Mouse (Mus musculus): Measurements from ENCODE around the gene App. TPM values are rescaled to one million over a fixed set of nuclear protein-coding genes. Genes with fewer than 3 reads are reported as not detected.

The App gene
- 166 and 225 TPM in 2 replicates for polyA plus RNA-seq (2014; fragmentation: Nextera tagmentation; extraction: Ambion mirVana)

DNA sequence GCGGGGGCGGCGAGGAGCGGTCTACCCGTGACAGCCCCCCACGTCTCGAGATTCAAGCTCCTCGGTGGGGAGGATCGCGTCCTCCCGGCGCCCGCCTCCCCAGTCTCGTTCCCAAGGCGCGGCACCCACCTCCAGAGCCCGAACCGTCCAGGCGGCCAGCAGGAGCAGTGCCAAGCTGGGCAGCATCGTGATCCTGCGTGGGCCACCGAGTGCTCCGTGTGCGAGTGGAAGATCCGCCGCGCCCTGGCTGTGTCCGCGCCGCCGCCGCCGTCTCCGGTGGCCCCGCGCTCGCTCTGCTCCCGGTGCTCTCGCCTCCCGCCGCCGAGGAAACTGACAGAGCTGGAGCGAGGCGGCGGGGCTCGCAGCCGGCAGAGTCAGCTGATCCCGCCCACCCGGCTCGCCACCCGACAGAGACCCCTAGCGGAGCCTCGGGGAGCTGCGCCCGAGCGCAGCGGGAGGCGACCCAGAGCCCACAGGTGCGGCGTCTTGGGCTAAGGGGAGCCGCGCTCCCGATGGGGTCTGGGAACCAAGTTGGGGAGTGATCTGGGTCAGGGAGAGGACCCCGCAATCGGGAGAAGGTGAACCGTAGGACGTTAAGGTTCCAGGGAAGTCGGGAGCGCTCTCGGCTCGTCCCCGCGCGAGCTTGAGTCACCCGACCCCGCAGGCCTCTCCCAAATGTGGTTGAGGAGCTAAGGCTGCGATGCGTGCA, at the start of gene App:
Gene App (minus strand): TSS at position 394 of the 709 bp plus-strand sequence.
- Histone ChIP-seq H3K36me3 (ENCODE audit: control insufficient read depth, insufficient read depth, low read length) (0 out of 2 replicates have a peak, but pooled peaks cover 4% of the 10 kb centered on the region), H3K4me1 (ENCODE audit: control insufficient read depth, insufficient read depth, low read length) (peaks cover 25% of the 10 kb centered on the region), H3K27ac (ENCODE audit: low read depth, low read length) (peak within 1 kb of the TSS; percentile 89), H3K27me3 (ENCODE audit: control insufficient read depth, insufficient read depth, low read length) (no peaks in the 10 kb centered on the region), H3K9ac (ENCODE audit: low read depth, low read length) (peak within 1 kb of the TSS; percentile 96), H3K9me3 (ENCODE audit: control insufficient read depth, low read length) (no peaks in the 10 kb centered on the region), H3K4me2 (replicated peaks; ENCODE audit: low read depth, low read length) (peak within 1 kb of the TSS; percentile 41), H3K4me3 (ENCODE audit: low read length) (peak within 1 kb of the TSS; percentile 96)
- ATAC-seq (ENCODE audit: low FRiP score, low TSS enrichment) = peak; percentile 80
- under 1% methylated on average over 67 of the region's 78 CpGs for WGBS

DNA sequence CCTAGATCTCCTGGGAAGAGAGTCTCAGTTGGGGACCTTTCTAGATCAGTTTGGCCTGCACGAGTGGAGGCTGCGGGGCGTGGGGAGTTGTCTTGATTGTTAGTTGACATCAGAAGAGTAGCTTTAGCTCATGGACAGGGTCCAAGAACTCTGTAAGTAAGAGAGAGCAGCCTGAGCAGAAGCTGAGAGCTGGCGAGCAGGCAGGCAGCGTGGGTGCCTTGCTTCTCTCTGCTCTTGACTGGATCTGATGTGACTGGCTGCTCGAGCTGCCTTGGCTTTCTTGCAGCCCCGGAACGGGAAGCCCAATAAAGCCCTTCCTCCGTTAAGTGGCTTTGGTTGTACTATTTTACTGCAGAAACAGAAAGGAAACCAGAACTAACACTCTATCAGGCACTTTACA, 42.3 kb upstream of the App start:
- H3K36me3 ChIP-seq (ENCODE audit: control insufficient read depth, insufficient read depth, low read length) = no peaks in the 10 kb centered on the region
- H3K9me3 ChIP-seq (ENCODE audit: control insufficient read depth, low read length) = no peaks in the 10 kb centered on the region
- no peak for ATAC-seq (ENCODE audit: low FRiP score, low TSS enrichment)
- H3K27ac ChIP-seq (ENCODE audit: low read depth, low read length) = no peak overlapping the region
- no peaks in the 10 kb centered on the region for H3K4me1 ChIP-seq (ENCODE audit: control insufficient read depth, insufficient read depth, low read length)
- 72% methylated on average over 9 of the region's 9 CpGs for WGBS
- no peak overlapping the region for H3K9ac ChIP-seq (ENCODE audit: low read depth, low read length)
- H3K27me3 ChIP-seq (ENCODE audit: control insufficient read depth, insufficient read depth, low read length) = no peaks in the 10 kb centered on the region
- H3K4me2 ChIP-seq (replicated peaks; ENCODE audit: low read depth, low read length) = no peak overlapping the region
- H3K4me3 ChIP-seq (ENCODE audit: low read length) = no peak overlapping the region

DNA sequence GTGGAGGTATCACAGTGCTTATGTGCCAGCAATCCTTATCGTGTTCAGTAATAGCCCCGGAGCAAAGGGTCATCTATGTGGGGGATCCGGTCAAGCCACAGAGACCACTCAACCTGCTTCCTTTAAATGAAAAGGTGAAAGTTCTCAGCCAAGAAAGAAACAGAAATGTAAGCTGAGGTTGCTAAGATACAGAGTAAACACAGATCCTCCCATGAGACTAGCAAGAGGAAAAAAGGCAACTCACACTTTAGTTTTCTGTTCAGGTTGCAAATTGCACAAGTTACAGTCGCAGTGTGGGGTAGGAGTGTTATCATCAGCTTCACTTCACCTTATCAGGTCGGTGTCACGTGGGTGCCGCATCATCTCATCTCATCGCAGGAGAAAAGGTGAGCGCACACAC, 41.6 kb upstream of the App start:
- no peak overlapping the region for H3K4me2 ChIP-seq (replicated peaks; ENCODE audit: low read depth, low read length)
- no peaks in the 10 kb centered on the region for H3K4me1 ChIP-seq (ENCODE audit: control insufficient read depth, insufficient read depth, low read length)
- no peaks in the 10 kb centered on the region for H3K9me3 ChIP-seq (ENCODE audit: control insufficient read depth, low read length)
- H3K36me3 ChIP-seq (ENCODE audit: control insufficient read depth, insufficient read depth, low read length) = no peaks in the 10 kb centered on the region
- ATAC-seq (ENCODE audit: low FRiP score, low TSS enrichment) = no peak
- no peaks in the 10 kb centered on the region for H3K27me3 ChIP-seq (ENCODE audit: control insufficient read depth, insufficient read depth, low read length)
- H3K4me3 ChIP-seq (ENCODE audit: low read length) = no peak overlapping the region
- H3K27ac ChIP-seq (ENCODE audit: low read depth, low read length) = no peak overlapping the region
- 76% methylated on average over 9 of the region's 9 CpGs for WGBS
- H3K9ac ChIP-seq (ENCODE audit: low read depth, low read length) = no peak overlapping the region

DNA sequence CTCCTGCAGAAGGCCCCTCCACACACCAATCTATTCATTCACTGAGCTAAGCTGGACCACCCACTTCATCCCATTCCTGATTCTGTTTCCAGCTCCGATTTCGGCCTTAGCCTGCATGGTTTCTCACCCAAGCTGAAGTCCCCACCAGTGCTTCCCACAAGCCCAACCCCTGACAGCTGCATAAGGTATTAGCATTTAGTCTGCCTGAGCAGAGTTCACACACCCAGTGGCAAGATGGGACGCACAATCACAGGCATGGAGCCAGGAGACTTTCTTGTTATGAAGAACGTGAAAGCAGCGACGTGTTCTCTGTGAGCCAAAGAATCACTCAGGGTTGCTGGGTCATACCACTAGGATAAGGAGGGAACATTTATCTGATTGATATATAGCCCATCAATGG, 22.1 kb upstream of the App start:
- Histone ChIP-seq H3K27me3 (ENCODE audit: control insufficient read depth, insufficient read depth, low read length) (no peaks in the 10 kb centered on the region), H3K9me3 (ENCODE audit: control insufficient read depth, low read length) (no peaks in the 10 kb centered on the region), H3K36me3 (ENCODE audit: control insufficient read depth, insufficient read depth, low read length) (no peaks in the 10 kb centered on the region), H3K9ac (ENCODE audit: low read depth, low read length) (no peak overlapping the region), H3K27ac (ENCODE audit: low read depth, low read length) (no peak overlapping the region), H3K4me2 (replicated peaks; ENCODE audit: low read depth, low read length) (no peak overlapping the region), H3K4me1 (ENCODE audit: control insufficient read depth, insufficient read depth, low read length) (no peaks in the 10 kb centered on the region), H3K4me3 (ENCODE audit: low read length) (no peak overlapping the region)
- WGBS = 64% methylated on average over 6 of the region's 6 CpGs
- no peak for ATAC-seq (ENCODE audit: low FRiP score, low TSS enrichment)

DNA sequence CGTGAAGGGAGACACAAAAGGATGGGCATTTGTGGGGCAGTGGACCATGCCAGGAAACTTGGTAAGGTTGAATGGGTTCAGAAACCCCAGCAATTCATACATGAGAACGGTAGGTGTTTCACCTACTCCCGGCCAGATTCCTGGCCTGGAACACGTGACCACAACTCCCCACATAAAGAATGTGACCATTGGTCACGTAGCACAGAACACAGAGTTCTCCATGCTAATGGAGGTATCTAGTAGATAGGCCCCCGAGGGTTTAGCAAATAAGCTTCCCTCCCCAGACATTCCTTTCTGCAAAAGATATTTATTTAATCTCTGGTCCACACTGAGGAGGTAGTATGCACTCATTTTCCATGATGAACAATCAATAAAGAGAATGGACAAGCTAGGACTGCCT, 21.6 kb upstream of the App start:
- Histone ChIP-seq H3K9ac (ENCODE audit: low read depth, low read length) (no peak overlapping the region), H3K36me3 (ENCODE audit: control insufficient read depth, insufficient read depth, low read length) (no peaks in the 10 kb centered on the region), H3K27me3 (ENCODE audit: control insufficient read depth, insufficient read depth, low read length) (no peaks in the 10 kb centered on the region), H3K9me3 (ENCODE audit: control insufficient read depth, low read length) (no peaks in the 10 kb centered on the region), H3K4me1 (ENCODE audit: control insufficient read depth, insufficient read depth, low read length) (no peaks in the 10 kb centered on the region), H3K27ac (ENCODE audit: low read depth, low read length) (no peak overlapping the region), H3K4me2 (replicated peaks; ENCODE audit: low read depth, low read length) (no peak overlapping the region), H3K4me3 (ENCODE audit: low read length) (no peak overlapping the region)
- 73% methylated on average over 6 of the region's 6 CpGs for WGBS
- no peak for ATAC-seq (ENCODE audit: low FRiP score, low TSS enrichment)

DNA sequence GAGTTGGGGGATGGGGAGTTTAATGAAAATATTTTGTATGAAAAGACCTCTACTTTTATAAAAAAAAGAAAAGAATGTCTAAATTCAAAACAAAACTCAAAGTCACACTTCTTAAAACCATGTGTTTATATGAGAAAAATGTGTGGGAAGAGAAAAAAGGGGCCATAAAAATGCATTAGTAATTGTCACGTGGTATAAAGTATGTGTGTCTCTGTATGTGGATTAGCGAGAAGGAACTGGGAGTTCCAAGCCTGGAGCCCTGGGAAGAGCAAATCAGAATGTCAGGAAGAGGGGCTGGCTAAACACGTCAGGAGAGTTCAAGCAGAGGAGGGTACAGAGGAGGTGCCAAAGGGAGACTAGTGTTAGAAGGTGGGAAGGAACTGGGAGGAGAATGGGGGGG, 7.9 kb upstream of the App start:
- no peak overlapping the region for H3K27ac ChIP-seq (ENCODE audit: low read depth, low read length)
- no peak overlapping the region for H3K4me2 ChIP-seq (replicated peaks; ENCODE audit: low read depth, low read length)
- WGBS = 56% methylated on average over 3 of the region's 3 CpGs
- H3K27me3 ChIP-seq (ENCODE audit: control insufficient read depth, insufficient read depth, low read length) = no peaks in the 10 kb centered on the region
- no peak overlapping the region for H3K4me3 ChIP-seq (ENCODE audit: low read length)
- H3K9ac ChIP-seq (ENCODE audit: low read depth, low read length) = no peak overlapping the region
- no peak for ATAC-seq (ENCODE audit: low FRiP score, low TSS enrichment)
- no peaks in the 10 kb centered on the region for H3K36me3 ChIP-seq (ENCODE audit: control insufficient read depth, insufficient read depth, low read length)
- H3K9me3 ChIP-seq (ENCODE audit: control insufficient read depth, low read length) = no peaks in the 10 kb centered on the region
- no peaks in the 10 kb centered on the region for H3K4me1 ChIP-seq (ENCODE audit: control insufficient read depth, insufficient read depth, low read length)

DNA sequence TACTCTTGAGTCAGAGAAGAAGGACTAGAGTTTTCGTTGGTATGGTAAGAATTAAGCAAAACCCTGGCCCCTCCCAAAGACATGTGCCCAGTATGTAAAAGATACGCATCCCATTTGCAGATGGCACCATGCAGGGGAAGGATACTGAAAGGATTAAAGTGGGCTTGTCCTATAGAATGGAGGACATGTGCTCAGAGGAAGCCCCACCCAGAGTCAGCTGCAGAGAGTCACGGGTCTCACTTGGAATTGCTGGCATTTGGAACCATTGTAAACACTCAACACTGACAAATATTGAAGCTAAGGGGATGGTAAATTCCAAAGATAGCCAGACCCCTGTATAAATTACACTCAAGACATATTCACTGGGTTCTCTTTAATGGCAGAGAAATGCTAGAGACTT, 7.1 kb upstream of the App start:
- WGBS = 83% methylated on average over 3 of the region's 3 CpGs
- no peak overlapping the region for H3K4me2 ChIP-seq (replicated peaks; ENCODE audit: low read depth, low read length)
- H3K4me1 ChIP-seq (ENCODE audit: control insufficient read depth, insufficient read depth, low read length) = no peaks in the 10 kb centered on the region
- no peak overlapping the region for H3K4me3 ChIP-seq (ENCODE audit: low read length)
- no peak for ATAC-seq (ENCODE audit: low FRiP score, low TSS enrichment)
- H3K27ac ChIP-seq (ENCODE audit: low read depth, low read length) = no peak overlapping the region
- H3K36me3 ChIP-seq (ENCODE audit: control insufficient read depth, insufficient read depth, low read length) = no peaks in the 10 kb centered on the region
- H3K9ac ChIP-seq (ENCODE audit: low read depth, low read length) = no peak overlapping the region
- no peaks in the 10 kb centered on the region for H3K9me3 ChIP-seq (ENCODE audit: control insufficient read depth, low read length)
- no peaks in the 10 kb centered on the region for H3K27me3 ChIP-seq (ENCODE audit: control insufficient read depth, insufficient read depth, low read length)

DNA sequence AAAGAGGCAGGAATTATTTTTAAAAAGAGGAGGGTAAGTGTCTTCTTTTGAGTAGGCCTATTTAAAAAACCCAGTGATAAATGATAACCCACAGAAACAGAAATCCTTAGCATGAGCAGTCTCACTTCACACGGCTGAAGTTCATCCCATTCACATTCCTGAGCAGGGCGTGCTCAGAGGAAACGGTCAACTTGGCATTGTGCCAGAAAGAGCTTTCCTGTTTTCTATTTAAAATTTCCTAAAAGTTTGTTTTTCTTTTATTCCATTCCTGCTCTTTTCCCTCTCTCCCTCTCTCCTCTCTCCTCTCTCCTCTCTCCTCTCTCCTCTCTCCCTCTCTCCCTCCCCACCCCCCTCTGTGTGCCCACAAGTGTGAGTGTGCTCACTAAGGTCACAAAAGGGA, 3.1 kb upstream of the App start:
- H3K4me3 ChIP-seq (ENCODE audit: low read length) = no peak overlapping the region
- H3K9ac ChIP-seq (ENCODE audit: low read depth, low read length) = no peak overlapping the region
- H3K27me3 ChIP-seq (ENCODE audit: control insufficient read depth, insufficient read depth, low read length) = no peaks in the 10 kb centered on the region
- no peaks in the 10 kb centered on the region for H3K4me1 ChIP-seq (ENCODE audit: control insufficient read depth, insufficient read depth, low read length)
- ATAC-seq (ENCODE audit: low FRiP score, low TSS enrichment) = no peak
- H3K36me3 ChIP-seq (ENCODE audit: control insufficient read depth, insufficient read depth, low read length) = no peaks in the 10 kb centered on the region
- H3K9me3 ChIP-seq (ENCODE audit: control insufficient read depth, low read length) = no peaks in the 10 kb centered on the region
- no peak overlapping the region for H3K27ac ChIP-seq (ENCODE audit: low read depth, low read length)
- H3K4me2 ChIP-seq (replicated peaks; ENCODE audit: low read depth, low read length) = no peak overlapping the region
- 28% methylated on average over 3 of the region's 3 CpGs for WGBS

DNA sequence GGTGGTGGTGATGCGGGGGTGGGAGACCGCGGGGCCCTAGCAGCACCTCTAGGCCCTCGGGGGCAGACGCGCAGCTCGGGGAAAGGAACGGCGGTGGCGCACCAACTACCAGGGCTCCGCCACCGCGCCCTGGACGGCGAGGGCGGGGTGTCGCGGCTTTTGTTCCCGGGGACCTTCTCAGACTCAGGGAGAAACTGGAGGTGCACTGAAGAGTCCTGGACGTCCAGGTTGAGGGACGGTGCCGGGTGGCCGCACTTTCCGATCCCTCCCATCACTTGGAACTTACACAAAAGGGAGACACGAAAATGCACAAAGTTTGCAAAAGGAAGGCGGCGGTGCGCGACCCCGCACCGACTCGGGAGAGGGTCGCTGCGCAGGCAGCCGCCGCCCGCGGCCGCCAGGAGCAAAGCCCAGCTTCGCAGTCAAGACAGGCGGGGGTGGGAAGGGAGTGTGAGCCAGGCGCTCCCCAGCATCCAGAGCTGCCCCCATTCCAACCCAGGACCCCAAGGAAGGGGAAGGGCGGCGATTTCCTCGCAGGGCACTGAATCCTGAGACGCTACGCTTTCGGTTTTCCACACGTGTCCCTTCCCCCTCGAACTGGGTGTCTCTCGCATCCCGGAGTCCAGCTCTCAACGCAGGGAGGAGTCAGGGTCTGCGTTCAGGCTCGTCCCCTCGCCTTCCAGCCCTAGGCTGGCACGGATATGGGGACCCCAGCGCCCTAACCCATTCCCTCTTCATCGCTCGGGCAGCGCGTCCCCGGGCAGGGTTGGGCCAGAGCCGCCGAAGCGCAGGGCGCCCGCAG, 794 bp downstream of the App start:
- Histone ChIP-seq H3K4me2 (replicated peaks; ENCODE audit: low read depth, low read length) (peak overlapping the region; percentile 41), H3K4me1 (ENCODE audit: control insufficient read depth, insufficient read depth, low read length) (peaks cover 25% of the 10 kb centered on the region), H3K27me3 (ENCODE audit: control insufficient read depth, insufficient read depth, low read length) (no peaks in the 10 kb centered on the region), H3K9me3 (ENCODE audit: control insufficient read depth, low read length) (no peaks in the 10 kb centered on the region), H3K27ac (ENCODE audit: low read depth, low read length) (peak overlapping the region; percentile 89), H3K4me3 (ENCODE audit: low read length) (peak overlapping the region; percentile 96), H3K9ac (ENCODE audit: low read depth, low read length) (peak overlapping the region; percentile 96), H3K36me3 (ENCODE audit: control insufficient read depth, insufficient read depth, low read length) (0 out of 2 replicates have a peak, but pooled peaks cover 4% of the 10 kb centered on the region)
- under 1% methylated on average over 64 of the region's 68 CpGs for WGBS
- peak; percentile 69 for ATAC-seq (ENCODE audit: low FRiP score, low TSS enrichment)
